Mouse (Mus musculus) heart, adult 2 months (tissue): Measurements from ENCODE around the gene Pnmal2. TPM values are rescaled to one million over a fixed set of nuclear protein-coding genes. Genes with fewer than 3 reads are reported as not detected.

Experiments
- DNase-seq, 2 experiments: peaks; one replicate each; pipeline ENCODE4 v3.0.0; 2021
- H3K27ac ChIP-seq: fragments of 200-600 bp; 2 replicates; pipeline ENCODE4 v1.8.1; 2022
- H3K27me3 ChIP-seq: fragments of 200-500 bp; 2 replicates; pipeline ENCODE4 v1.6.1; 2012; ENCODE audit warnings: mild to moderate bottlenecking, low read length, inconsistent platforms, mixed read lengths; ENCODE audit not compliant: control insufficient read depth, insufficient read depth
- H3K36me3 ChIP-seq: fragments of 200-500 bp; 2 replicates; pipeline ENCODE4 v1.6.1; 2012; ENCODE audit warnings: low read length, inconsistent platforms; ENCODE audit not compliant: control insufficient read depth, insufficient read depth
- H3K4me1 ChIP-seq: fragments of 200-500 bp; 2 replicates; pipeline ENCODE4 v1.6.1; 2011; ENCODE audit warnings: low read length; ENCODE audit not compliant: control insufficient read depth, insufficient read depth
- H3K4me3 ChIP-seq: fragments of 200-600 bp; 2 replicates; pipeline ENCODE4 v1.8.1; 2022
- H3K79me2 ChIP-seq: fragments of 200-500 bp; replicated peaks from 2 replicates; pipeline ENCODE4 v1.6.1; 2012; ENCODE audit warnings: mild to moderate bottlenecking, inconsistent platforms, low read length, moderate library complexity, mixed read lengths; ENCODE audit not compliant: control insufficient read depth, insufficient read depth
- H3K9ac ChIP-seq: fragments of 200-500 bp; 2 replicates; pipeline ENCODE4 v1.6.1; 2012; ENCODE audit warnings: low read depth, mild to moderate bottlenecking, control low read depth, inconsistent platforms, low read length, mixed read lengths
- CTCF ChIP-seq: fragments of 200-600 bp; IDR thresholded peaks from 2 replicates; pipeline ENCODE4 v1.8.1; 2022; ENCODE audit warnings: antibody characterized with exemption, mild to moderate bottlenecking, moderate library complexity
- EP300 ChIP-seq: fragments of 200-500 bp; IDR thresholded peaks from 2 replicates; pipeline ENCODE4 v1.6.1; 2011; ENCODE audit warnings: low read depth, low read length, control low read depth; ENCODE audit not compliant: insufficient read depth
- POLR2A ChIP-seq: fragments of 200-500 bp; IDR thresholded peaks from 2 replicates; pipeline ENCODE4 v1.6.1; 2011; ENCODE audit warnings: mild to moderate bottlenecking, low read depth, low read length, control low read depth; ENCODE audit not compliant: insufficient read depth
- WGBS: fragments of 180-500 bp; shearing (Covaris S2); methylation state at CpG from one replicate; pipeline ENCODE4 v1.1.7; 2018; 5-methylcytosine and 5-hydroxymethylcytosine counted together
- intact Hi-C: fragments of 180-260 bp; cut with DNase I; formaldehyde crosslinking; loops from one replicate; pipeline ENCODE4 v1.15.1; 2025
- long read RNA-seq: library from polyadenylated mRNA; stranded (forward); transcript quantifications from one replicate; pipeline ENCODE4 v2.0.0, GENCODE M21; 2021
- polyA plus RNA-seq: library from polyadenylated mRNA; depleted of rRNA; stranded (reverse); fragments of >200 nt; gene quantifications from 2 replicates; pipeline ENCODE4 v1.2.3, GENCODE M21; 2012; rRNA removed
- total RNA-seq, 2 experiments: library from RNA; stranded (reverse); gene quantifications; 2 replicates each; pipeline ENCODE4 v1.2.3; 2021

The Pnmal2 gene
- total RNA-seq (1 to 10 TPM; 3.8 to 4.1 TPM), polyA plus RNA-seq (3.5 and 4.4 TPM in 2 replicates)
- long read RNA-seq, full-length matches to known transcripts = 6 of 6 reads
- long read RNA-seq, partial matches to known transcripts = 0 of 6 reads
- long read RNA-seq, other reads (novel, unspliced or antisense) = 0 of 6 reads

DNA sequence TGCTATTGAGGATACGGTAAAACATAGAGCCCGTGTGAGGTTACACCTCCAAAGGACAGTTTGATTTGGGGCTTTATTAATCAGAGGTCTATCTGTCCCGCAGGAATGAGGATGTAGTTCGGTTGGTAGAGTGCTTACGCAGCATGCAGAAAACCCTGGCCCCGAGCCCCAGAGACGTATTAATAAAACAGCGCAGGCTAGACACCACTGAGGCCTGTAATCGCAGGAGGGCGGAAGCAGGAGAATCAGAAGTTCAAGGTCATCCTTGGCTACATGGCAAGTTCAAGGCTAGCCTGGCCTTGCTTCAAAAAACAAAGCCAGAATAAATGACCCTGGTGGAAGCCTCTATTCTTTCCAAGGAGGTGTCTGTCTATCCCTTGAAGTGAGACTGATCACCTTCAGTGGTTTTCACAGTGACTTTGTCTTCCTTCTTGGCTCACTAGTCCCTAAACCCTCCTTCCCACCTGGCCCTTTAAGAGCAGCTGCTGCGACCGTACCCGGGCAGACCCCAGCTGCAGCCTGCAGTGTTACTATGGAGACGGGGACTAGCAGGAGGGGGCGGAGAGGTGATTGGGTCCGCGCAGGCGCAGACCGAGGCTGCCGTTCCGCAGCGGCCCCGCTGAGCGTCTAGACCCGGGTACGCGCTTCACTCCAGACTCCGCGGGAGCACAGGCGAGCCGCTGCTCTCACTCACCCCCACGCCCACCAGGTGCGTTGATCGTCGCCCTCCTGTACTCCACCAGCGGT, at the start of gene Pnmal2:
TSS of gene Pnmal2 (plus strand) at position 622 of the 747 bp plus-strand sequence.
- peak; percentile 81 to 84 for DNase-seq
- no peak for TF ChIP-seq CTCF
- no peak for TF ChIP-seq EP300
- TF ChIP-seq POLR2A = peak; percentile 44; the same call in 1 of the 2 replicates
- Histone ChIP-seq H3K79me2 (no peaks in the 10 kb centered on the region), H3K9ac (peak within 1 kb of the TSS; percentile 84), H3K27ac (peak within 1 kb of the TSS; percentile 56), H3K4me3 (peak within 1 kb of the TSS; percentile 59), H3K36me3 (no peaks in the 10 kb centered on the region), H3K27me3 (no peaks in the 10 kb centered on the region), H3K4me1 (peaks cover 1% of the 10 kb centered on the region; the same call in 1 of the 2 replicates)
- intact Hi-C loops = no loop called here
- 24% methylated on average over 36 of the region's 36 CpGs for WGBS

DNA sequence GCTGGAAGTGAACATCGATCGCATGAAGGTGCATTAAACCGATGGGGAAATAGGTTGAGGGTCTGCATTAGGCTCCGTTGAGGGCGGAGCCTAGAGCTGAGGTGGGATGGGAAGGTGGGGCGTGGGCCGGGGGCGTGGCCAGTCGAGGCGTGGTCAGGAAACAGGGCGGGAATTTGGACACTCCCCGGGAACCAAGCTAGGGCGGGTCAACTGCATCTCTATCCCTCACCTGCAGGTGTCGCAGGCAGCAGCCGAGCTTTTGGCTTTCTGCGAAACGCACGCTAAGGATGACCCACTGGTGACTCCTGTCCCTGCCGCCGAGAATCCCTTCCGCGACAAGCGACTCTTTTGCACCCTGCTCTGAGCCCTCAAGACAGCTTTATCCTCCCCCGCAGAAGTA, 49.5 kb upstream of the Pnmal2 start:
- no peak overlapping the region for H3K4me3 ChIP-seq
- TF ChIP-seq CTCF (peak; percentile 93), EP300 (no peak), POLR2A (no peak)
- intact Hi-C loops = loop anchor here (1.0 to 5.0 kb wide), 2 partner anchors 18 to 148 kb away; no protein-coding TSS in a partner anchor

DNA sequence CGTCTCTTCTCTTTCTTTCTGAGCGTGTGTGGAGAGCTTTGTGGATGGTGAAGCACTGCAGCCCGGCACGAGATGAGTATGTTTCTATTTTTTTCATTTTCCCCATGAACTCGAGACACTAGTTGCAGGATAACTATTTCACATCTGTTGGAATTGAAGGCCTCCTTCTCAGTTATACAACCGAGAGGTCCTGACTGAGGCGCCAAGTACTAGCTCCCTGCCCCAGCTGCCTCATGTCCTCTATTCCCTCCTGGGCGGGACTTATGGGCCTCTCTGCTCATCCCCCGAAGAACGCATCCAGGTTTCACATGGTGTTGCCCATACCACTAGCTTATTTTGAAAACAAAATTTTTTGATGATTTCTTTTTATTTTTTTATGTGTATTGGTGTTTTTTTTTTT, 49.0 kb upstream of the Pnmal2 start:
- Histone ChIP-seq H3K27me3 (no peaks in the 10 kb centered on the region), H3K27ac (no peak overlapping the region; the same call in 1 of the 2 replicates), H3K36me3 (no peaks in the 10 kb centered on the region), H3K4me3 (no peak overlapping the region), H3K9ac (no peak overlapping the region), H3K79me2 (no peaks in the 10 kb centered on the region), H3K4me1 (no peaks in the 10 kb centered on the region; the same call in 1 of the 2 replicates)
- TF ChIP-seq EP300 (no peak), POLR2A (no peak), CTCF (no peak)
- DNase-seq = no peak
- intact Hi-C loops = loop anchor here (1.0 kb wide), 1 partner anchor 18 kb away; no protein-coding TSS in a partner anchor
- 32% methylated on average over 10 of the region's 10 CpGs for WGBS

More for the DNA sequence above, 49.5 kb upstream of the Pnmal2 start:
- no peaks in the 10 kb centered on the region; the same call in 1 of the 2 replicates for H3K4me1 ChIP-seq
- DNase-seq = peak; percentile 80 to 84
- H3K9ac ChIP-seq = no peak overlapping the region
- no peak overlapping the region for H3K27ac ChIP-seq
- H3K27me3 ChIP-seq = no peaks in the 10 kb centered on the region
- H3K36me3 ChIP-seq = no peaks in the 10 kb centered on the region
- H3K79me2 ChIP-seq = no peaks in the 10 kb centered on the region
- 2% methylated on average over 24 of the region's 24 CpGs for WGBS

DNA sequence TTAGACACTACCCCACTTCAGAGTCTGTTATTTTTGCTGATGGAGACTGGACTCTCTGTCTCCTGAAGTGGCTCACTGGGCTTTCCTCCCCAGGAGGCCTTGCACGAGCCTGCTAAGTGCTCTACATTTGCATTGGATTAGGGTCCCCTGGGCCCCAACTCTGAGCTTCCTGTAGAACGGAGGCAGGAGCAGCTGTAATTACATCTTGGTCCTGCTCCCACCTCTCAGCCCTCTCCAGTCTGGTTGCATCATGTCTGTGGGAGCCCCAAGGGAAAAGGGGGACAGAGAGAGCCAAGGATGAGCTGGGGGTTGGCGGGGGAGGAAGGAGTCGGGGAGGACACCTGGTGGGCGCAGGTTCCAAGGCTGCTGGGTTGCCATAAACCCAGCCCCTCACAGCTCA, 44.0 kb upstream of the Pnmal2 start:
- 37% methylated on average over 5 of the region's 5 CpGs for WGBS
- Histone ChIP-seq H3K4me1 (peaks cover under 1% of the 10 kb centered on the region; the same call in 1 of the 2 replicates), H3K27ac (no peak overlapping the region), H3K4me3 (no peak overlapping the region), H3K36me3 (no peaks in the 10 kb centered on the region), H3K79me2 (no peaks in the 10 kb centered on the region), H3K27me3 (no peaks in the 10 kb centered on the region), H3K9ac (no peak overlapping the region)
- intact Hi-C loops = no loop called here
- TF ChIP-seq EP300 (no peak), POLR2A (no peak), CTCF (no peak)
- peak in 1 of 2 experiments; percentile 26 for DNase-seq

DNA sequence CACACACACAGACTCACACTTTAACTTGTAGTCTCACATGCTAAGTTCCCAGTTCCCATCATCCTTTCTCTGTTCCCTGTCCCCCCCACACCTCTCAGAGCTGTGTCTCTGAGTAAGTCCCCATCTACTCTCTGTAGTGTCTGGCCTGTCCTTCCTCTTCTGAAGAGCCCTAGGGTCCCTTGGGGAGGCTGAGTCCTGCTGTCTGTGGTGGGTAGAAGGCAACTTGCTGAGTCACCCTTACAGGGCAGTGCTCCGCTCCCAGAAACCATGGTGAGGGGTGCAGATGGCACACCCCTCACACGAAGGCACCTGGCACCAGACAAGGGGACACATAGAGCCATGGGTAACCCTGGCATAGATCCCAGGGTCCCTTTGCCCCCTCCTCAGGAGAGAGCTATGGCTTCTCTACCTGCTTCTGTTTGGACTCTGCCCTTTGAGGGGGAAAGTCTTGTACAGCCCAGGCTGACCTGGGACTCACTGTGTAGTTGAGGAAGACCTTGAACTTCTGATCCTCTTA, 41.0 kb upstream of the Pnmal2 start:
- Histone ChIP-seq H3K27me3 (no peaks in the 10 kb centered on the region), H3K79me2 (no peaks in the 10 kb centered on the region), H3K9ac (no peak overlapping the region), H3K4me3 (no peak overlapping the region), H3K4me1 (peaks cover 6% of the 10 kb centered on the region; the same call in 1 of the 2 replicates), H3K27ac (no peak overlapping the region), H3K36me3 (no peaks in the 10 kb centered on the region)
- TF ChIP-seq CTCF (no peak), POLR2A (no peak), EP300 (no peak)
- no peak for DNase-seq
- WGBS = 81% methylated on average over 2 of the region's 2 CpGs
- intact Hi-C loops = no loop called here
